Mouse (Mus musculus): Measurements from ENCODE around the gene Ank3.
A peak's percentile ranks its signal among the peaks of the same experiment; 100 is the strongest.

Gene Ank3

DNA sequence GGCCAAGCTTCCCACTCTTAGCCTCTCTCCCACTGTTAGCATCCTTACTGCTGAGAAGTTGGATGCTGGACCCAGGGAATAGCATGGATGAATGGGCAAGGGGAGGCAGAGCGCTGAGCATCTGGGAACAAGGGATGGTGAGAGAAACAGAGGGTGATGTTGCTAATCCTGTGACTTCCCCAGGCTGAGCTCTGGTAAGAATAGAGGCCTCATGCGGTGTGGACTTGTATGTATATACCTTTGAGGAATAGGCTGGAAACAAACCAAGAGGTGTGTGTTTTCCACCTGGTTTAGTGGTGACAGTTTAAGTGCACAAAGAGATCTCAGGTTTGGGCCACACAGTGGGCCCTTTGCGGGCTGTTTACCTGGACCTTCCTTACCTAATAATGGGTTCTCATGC is 517.0 kb downstream of the Ank3 start:
- no peak for ATAC-seq (ENCODE audit: insufficient number of reproducible peaks, low FRiP score, low TSS enrichment)

GRCm38 (mm10) chr10:69916205-69916604 is 517.6 kb downstream of the Ank3 start:
- ATAC-seq (ENCODE audit: insufficient number of reproducible peaks, low FRiP score, low TSS enrichment), result no peak

DNA sequence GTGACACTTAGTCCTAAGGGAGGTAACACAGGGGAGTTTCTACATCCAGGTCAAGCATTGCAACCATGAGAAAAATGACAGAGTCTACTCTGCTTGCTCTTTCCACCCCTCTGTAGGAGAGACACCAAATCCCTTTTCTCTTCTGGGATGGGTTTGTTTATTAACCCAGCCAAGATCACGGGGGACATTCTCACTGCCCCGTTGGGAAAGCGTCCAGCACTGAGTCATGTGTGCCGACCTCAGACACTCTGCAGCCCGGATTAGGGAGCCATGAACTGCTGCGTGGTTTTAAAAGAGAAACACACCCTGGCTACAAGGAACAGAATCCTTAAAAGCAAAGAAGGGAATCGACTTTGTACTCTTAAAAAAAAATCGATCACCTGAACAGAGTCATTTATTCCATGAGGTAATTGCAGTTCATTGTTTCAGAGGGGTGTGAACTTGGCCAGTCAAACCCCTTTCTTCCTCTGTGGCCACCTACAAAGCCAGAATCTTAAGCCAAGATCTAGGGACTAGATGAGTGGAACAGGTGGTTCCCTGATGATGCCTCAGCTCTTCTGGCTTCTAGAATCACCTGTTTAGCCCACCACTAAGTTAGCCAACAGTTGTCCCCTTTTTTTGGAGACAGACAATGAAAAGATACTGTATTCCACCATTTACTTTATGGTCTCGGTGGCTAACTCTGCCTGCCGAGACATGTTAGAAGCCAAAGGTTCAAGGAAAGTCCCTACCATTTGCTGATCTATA is 518.3 kb downstream of the Ank3 start:
- no peak for ATAC-seq (ENCODE audit: insufficient number of reproducible peaks, low FRiP score, low TSS enrichment)

DNA sequence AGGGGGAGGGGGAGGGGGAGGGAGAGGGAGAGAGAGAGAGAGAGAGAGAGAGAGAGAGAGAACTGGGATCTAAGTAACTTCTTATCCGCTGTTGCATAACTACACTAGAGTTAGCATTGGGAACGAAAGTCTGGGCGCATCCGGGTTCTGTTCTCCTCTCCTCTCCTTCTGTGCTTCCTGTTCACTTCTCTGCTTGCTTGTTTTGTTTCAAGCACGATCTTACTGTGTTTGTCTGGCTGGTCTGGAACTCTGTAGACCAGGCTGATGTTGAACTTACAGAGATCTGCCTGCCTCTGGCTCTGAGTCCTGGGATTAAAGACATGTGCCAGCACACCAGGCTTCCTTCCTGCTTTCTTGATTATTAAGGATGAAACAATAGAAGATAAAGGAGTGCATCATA is 519.1 kb downstream of the Ank3 start:
- ATAC-seq (ENCODE audit: insufficient number of reproducible peaks, low FRiP score, low TSS enrichment), result no peak

- ATAC-seq (ENCODE audit: insufficient number of reproducible peaks, low FRiP score, low TSS enrichment), result no peak
These were observed 520.0 kb downstream of the Ank3 start for GRCm38 (mm10) chr10:69918461-69919151.

GRCm38 (mm10) chr10:69919152-69919492 is 520.5 kb downstream of the Ank3 start:
- ATAC-seq (ENCODE audit: insufficient number of reproducible peaks, low FRiP score, low TSS enrichment), result no peak

- ATAC-seq (ENCODE audit: insufficient number of reproducible peaks, low FRiP score, low TSS enrichment), result peak; percentile 42; the same call in 1 of the 2 replicates
These were observed 521.2 kb downstream of the Ank3 start for GRCm38 (mm10) chr10:69919746-69920145.

DNA sequence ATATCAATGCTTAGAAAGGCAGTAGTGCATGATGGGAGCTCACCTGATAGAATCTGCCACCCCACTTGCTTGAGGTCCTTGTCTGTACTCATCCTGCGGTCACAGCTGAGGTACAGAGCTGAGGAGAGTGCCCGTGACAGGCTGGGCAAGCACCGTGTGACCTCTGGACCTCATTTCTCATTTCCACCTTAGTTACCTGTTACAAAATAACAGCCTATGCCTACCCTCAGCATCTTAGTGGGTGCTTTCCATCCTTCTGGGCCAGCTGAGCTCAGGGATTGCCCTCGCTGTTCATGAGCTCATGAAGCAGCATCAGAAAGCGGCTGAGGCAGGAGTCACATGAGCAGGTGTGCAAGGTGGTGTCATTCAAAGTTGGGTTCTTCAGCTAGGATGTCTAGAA is 523.5 kb downstream of the Ank3 start:
- no peak for ATAC-seq (ENCODE audit: insufficient number of reproducible peaks, low FRiP score, low TSS enrichment)

- ATAC-seq (ENCODE audit: insufficient number of reproducible peaks, low FRiP score, low TSS enrichment), result no peak
These were observed 525.2 kb downstream of the Ank3 start for GRCm38 (mm10) chr10:69923801-69924200.

DNA sequence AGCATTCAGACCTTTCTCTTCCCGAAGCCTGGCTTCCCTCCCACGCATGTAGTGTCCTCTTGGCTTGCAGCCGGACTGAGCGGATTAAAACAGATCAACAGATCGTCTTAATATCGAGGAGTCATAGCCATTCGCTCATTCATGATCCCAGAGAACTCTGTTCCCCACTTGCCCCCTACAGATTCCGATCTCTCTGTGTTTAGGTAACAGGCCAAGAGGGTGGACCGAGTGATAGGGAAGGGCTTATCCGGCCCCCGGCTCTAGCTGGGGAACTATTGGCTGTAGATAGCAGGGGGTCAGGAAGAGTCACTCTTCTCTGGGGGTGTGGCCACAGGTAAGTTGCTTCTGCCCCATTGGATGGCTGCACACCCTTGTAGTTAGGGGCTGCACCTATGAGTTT is 525.7 kb downstream of the Ank3 start:
- ATAC-seq (ENCODE audit: insufficient number of reproducible peaks, low FRiP score, low TSS enrichment), result no peak

GRCm38 (mm10) chr10:69924845-69925244 is 526.3 kb downstream of the Ank3 start:
- ATAC-seq (ENCODE audit: insufficient number of reproducible peaks, low FRiP score, low TSS enrichment), result no peak

- no peak for ATAC-seq (ENCODE audit: insufficient number of reproducible peaks, low FRiP score, low TSS enrichment)
These were observed 526.9 kb downstream of the Ank3 start for GRCm38 (mm10) chr10:69925285-69926157.

GRCm38 (mm10) chr10:69926158-69926882 is 527.7 kb downstream of the Ank3 start:
- ATAC-seq (ENCODE audit: insufficient number of reproducible peaks, low FRiP score, low TSS enrichment), result no peak

DNA sequence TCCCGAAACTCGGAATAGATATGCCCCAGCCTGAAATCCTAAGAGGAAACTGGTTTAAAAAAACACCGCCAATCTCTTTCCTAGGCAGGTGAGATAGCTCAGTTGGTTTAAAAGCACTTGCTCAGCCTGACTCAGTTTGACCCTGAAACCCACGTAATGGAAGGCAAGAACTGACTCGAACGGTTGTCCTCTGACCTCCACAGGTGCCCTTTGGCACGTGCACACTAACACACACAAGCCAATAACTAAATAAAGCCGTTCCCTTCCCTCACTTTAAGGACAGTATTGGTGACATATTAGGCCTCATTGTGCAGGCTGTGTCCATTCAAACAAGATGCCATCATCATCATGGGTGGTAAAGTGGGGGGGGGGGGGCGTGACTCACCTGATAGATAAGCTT is 528.4 kb downstream of the Ank3 start:
- ATAC-seq (ENCODE audit: insufficient number of reproducible peaks, low FRiP score, low TSS enrichment), result no peak

DNA sequence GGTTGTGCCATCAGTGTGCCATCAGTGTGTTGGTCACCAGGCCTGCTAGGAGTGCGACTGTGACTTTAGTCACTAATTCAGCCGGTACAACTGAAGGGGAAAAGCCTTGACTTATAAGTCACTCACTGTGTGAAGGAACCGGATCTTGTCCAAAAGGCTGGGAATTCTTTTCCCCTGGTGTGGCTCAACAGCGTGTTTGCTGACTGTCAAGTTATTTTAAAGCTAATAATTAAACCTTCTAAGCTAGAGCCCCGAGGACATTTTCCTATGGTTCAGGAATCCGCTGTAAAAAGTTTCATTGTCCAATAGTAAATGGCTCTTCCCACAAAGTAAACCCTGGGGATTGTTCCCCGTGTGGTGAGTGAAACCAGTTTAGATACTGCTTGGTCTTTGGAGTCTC is 529.8 kb downstream of the Ank3 start:
- no peak for ATAC-seq (ENCODE audit: insufficient number of reproducible peaks, low FRiP score, low TSS enrichment)

DNA sequence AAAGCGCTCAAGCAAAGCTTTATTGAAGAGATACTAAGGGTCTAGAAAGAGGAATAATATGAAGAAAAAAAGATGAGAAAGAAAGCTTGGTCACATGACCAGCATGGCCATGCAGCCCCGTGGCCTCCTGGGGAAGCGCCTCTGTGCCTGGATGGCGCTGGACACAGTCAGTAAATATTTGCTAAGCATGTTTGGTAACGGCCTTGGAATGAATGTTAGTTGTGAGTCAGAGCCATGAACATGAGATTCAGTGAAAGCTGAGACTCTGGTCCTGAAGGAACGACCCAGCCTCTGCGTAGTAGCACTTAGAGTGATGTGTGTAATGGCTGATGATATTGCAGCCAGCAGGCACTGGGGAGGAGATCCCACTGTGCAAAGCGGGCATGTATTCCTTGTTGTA is 531.9 kb downstream of the Ank3 start:
- ATAC-seq (ENCODE audit: insufficient number of reproducible peaks, low FRiP score, low TSS enrichment), result no peak

- no peak for ATAC-seq (ENCODE audit: insufficient number of reproducible peaks, low FRiP score, low TSS enrichment)
These were observed 538.0 kb downstream of the Ank3 start for GRCm38 (mm10) chr10:69936443-69937067.

- no peak for ATAC-seq (ENCODE audit: insufficient number of reproducible peaks, low FRiP score, low TSS enrichment)
These were observed 538.8 kb downstream of the Ank3 start for GRCm38 (mm10) chr10:69937291-69937921.

DNA sequence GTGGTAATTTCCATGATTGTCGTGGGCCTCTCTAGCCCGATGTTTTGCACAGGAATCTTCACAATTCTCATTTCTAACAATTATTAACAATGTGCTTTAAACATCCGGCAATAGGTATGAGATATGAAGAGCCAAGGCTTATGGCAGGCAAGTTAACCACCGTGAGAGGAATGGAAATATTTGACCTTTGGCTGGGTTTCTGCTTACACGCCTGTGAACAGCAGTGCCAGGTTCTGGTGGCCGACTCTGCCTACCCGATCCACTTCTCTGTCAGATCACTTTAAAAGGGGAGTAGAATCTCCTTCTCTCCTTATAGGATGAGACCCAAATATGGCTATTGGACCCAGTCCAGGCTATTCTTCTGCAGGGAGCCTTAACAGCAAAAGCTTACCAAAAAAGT is 540.6 kb downstream of the Ank3 start:
- ATAC-seq (ENCODE audit: insufficient number of reproducible peaks, low FRiP score, low TSS enrichment), result no peak

DNA sequence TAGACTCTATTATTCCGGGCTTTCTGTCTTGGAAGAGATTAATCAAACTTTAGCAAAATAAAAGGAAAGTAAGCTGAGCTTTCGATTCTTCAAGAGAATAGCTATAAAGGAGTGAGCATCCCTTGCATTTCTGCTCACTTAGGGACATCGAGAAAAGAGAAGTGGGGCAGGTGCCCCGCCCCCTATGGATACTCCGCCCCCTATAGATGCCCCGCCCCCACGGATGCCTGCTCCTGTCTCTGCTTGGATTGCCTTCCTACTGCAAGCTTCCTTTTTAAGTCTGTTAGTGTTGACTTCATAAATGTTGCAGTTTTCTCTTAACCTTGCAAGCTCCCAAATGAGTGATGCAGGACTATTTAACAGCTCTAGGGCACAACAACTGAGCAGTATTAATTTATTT is 541.4 kb downstream of the Ank3 start:
- ATAC-seq (ENCODE audit: insufficient number of reproducible peaks, low FRiP score, low TSS enrichment), result no peak
